Mouse (Mus musculus) adrenal gland, postnatal 36 days (tissue): ENCODE results near the gene Togaram2. TPM values are rescaled to one million over a fixed set of nuclear protein-coding genes. Genes with fewer than 3 reads are reported as not detected.
A peak's percentile ranks its signal among the peaks of the same experiment; 100 is the strongest.

Experiments used
- DNase-seq, 2 experiments: peaks; one replicate each; pipeline ENCODE4 v3.0.0; 2021; ENCODE audit warnings: mixed read lengths in 1 of 2
- total RNA-seq, 2 experiments: library from RNA; stranded (reverse); gene quantifications; 2 replicates each; pipeline ENCODE4 v1.2.3; 2021

Togaram2 gene
- total RNA-seq, 2 experiments from 2014 or later, result not detected

- peak in 1 of 2 experiments; percentile 18 for DNase-seq
Observed at GRCm38 (mm10) chr17:71682379-71682778, 9.3 kb downstream of the Togaram2 start.

GRCm38 (mm10) chr17:71683281-71683680 lies 10.2 kb downstream of the Togaram2 start:
- DNase-seq, result no peak

- peak in 1 of 2 experiments; percentile 37 for DNase-seq
Observed at GRCm38 (mm10) chr17:71684103-71684608, 11.1 kb downstream of the Togaram2 start.

- no peak for DNase-seq
Observed at GRCm38 (mm10) chr17:71687436-71687835, 14.4 kb downstream of the Togaram2 start.

GRCm38 (mm10) chr17:71689903-71690302 lies 16.8 kb downstream of the Togaram2 start:
- DNase-seq, result no peak

- DNase-seq, result peak in 1 of 2 experiments; percentile 14
Observed at GRCm38 (mm10) chr17:71691361-71691875, 18.4 kb downstream of the Togaram2 start.

GRCm38 (mm10) chr17:71693313-71693712 lies 20.3 kb downstream of the Togaram2 start:
- no peak for DNase-seq

DNA sequence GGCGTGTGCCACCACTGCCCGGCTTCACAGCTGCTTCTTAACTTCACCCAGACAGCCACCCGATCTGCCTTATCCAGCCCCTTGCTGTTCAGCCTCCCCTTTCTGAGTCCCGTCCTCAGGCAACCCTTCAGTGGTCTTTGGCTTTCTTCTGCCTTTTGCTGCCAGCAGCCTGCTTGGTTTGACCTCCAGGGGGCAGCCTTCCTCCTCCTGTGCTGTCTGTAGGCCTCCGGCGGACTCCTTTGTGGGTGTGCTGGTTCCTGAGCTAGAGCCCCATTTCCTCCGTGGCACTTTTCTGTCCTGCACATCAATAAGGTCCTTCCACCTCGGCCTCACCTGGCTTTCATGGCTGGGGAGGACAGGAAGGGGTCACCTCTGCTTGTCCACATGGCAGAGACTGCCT lies 20.7 kb downstream of the Togaram2 start:
- peak; percentile 19 to 57 for DNase-seq

DNA sequence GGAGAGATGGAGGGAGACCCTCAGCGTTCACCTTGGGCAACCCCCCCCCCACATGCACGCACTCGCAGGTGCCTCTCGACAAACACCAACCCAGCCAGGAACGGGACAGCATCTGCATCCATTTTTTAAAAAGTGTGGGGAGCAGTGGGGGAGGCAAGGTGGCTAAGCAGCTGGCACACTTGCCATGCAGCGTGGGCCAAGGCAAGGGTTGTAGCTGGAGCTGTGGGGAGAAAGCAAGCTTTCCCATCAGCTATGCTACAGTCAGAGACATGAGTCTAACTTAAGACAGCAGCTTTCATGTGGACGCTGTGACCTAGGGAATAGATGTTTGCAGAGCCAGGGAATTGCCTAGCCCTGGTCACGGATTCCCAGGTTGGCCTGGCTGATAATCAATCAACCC lies 22.1 kb downstream of the Togaram2 start:
- DNase-seq, result no peak

- DNase-seq, result no peak
Observed at GRCm38 (mm10) chr17:71695716-71696315, 22.8 kb downstream of the Togaram2 start.

- no peak for DNase-seq
Observed at GRCm38 (mm10) chr17:71696396-71696795, 23.3 kb downstream of the Togaram2 start.

DNA sequence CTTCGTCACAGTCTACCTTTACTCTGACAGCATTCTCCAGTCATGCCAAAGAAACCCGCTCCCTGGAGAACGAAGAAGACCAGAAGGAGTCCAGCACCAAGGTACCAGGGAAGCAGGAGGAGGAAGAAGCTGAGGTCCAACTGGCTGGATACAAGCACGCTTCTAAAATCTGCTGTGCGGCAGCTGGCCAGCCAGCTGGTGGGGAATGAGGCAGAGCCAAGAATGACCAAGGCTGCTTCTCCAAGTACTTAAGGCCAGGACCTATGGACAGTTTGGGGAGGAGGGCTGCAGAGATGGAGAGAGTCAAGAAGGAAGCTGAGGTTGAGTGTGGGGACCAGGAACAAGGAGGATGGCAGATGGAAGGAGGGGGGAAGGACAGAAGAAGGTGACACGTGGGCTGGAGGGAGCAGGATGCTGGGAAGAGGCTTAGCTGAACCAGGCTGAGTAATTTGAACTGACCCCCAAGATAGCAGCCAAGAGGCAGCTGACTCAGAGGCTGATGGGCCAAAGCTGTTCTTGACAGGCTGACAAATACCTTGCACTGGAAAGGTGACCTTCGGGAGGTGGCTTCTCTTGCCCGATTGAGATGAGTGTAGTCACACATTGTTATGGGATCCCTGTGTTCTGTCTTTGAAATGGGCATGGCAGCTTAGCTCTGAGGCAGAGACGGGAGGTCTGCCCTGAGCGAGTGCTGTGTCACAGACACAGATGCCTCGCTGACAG lies 25.0 kb downstream of the Togaram2 start:
- peak; percentile 34 to 47 for DNase-seq

- DNase-seq, result no peak
Observed at GRCm38 (mm10) chr17:71698619-71698956, 25.5 kb downstream of the Togaram2 start.

GRCm38 (mm10) chr17:71705113-71705512 lies 32.1 kb downstream of the Togaram2 start:
- DNase-seq, result no peak

DNA sequence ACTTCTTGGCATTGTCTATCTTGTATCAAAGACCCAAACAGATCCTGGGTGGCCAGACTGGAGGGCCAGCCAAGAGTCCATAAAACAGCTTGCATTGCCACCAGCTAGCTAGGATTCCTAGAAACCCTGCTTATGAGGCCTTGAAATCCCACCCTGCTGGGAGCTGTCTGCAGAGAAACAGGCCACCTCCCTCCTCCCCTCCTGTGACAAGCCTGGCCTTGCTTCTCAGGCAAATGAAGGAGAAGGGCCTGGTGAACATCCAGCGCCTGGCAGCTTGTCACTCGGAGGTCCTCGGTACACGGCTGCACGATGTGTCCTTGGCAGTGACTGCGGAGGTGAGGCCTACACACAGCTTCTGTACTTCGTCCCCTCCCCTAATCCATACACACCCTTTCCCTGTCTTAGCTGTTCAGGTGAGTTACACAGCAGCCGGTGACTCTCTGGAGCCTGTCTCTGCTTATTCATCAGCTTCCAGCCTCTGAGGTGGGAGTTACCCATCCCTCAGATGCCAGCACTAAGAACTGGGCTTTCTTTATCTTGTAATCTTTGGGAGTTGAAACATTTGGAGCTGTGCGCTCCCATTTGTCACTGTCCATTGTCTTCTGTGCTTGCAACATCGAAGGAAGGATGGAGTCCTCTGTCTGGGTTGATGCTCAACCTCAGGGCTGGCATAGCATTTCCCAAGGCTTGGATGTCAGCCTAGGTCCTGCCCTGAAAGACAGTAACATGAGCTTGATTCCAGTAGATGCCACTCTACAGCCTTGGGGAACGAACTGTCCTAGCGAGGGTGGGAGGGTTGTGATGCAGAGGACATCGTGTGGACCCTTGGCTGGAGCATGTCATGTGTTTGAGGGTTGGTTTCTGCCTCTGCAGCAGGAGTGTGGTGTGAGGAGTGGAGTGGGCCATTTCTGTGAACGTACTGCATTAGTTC lies 32.8 kb downstream of the Togaram2 start:
- no peak for DNase-seq

- no peak for DNase-seq
Observed at GRCm38 (mm10) chr17:71707715-71708114, 34.7 kb downstream of the Togaram2 start.

GRCm38 (mm10) chr17:71712279-71712678 lies 39.2 kb downstream of the Togaram2 start:
- peak in 1 of 2 experiments; percentile 58 for DNase-seq

GRCm38 (mm10) chr17:71715034-71715433 lies 42.0 kb downstream of the Togaram2 start:
- no peak for DNase-seq

DNA sequence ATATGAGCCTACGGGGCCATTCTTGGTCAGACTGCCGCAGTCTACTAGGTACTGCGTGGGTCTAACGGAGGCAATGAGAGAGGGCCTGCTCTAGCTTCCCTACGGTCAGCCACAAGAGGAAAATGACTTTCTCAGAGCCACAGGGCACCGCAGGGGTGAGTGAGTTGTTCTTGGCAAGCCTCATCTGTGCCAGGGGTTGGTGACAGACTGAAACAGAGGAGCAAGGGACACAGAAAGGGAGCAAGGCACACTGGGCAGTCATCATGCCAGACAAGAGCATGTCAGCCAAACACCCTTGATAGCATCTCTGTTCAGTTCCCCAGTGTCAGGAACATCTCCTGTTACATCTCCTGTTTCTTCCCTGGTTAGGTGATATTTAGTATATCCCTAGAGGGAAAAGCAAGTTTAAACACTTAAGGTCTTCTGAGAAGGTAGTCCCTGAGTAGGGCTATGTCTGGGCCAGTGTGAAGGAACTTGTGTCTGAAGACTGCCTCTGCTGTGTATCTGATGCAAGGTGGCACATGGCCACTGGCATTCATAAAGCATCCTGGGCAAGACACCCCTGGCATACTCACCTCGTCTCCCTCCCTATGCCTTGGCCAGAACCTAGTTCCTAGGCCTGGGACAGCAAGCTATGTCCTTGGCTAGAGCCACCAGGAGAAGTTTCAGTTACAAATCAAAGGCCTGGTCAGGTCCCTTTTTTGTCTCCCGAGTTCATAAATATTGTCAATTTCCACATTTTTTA lies 45.0 kb downstream of the Togaram2 start:
- DNase-seq, result peak in 1 of 2 experiments; percentile 10

GRCm38 (mm10) chr17:71720434-71720833 lies 47.4 kb downstream of the Togaram2 start:
- DNase-seq, result no peak

GRCm38 (mm10) chr17:71721019-71721418 lies 48.0 kb downstream of the Togaram2 start:
- peak; percentile 59 to 69 for DNase-seq

DNA sequence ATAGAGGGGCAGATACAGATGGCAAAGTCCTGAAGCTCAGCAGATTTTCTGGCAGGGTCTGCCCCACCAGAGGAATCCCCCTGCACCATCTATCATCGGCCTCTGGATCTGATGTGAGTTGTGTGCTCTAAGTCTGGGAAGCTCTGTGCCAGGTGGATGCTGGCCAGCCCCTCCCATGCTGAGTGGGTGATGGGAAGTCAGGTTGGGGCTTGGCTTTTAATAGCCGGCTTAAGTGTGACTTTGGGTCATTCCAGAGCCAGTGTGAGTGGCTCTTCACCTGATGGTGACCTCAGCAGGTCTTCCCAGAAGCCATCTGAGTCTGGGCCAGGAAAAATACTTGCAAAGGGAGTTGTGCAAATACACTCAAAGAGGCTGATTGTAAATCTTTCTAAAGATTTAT lies 57.6 kb downstream of the Togaram2 start:
- DNase-seq, result no peak
